Mouse (Mus musculus) left cerebral cortex, adult 9 months (tissue): ENCODE results near the gene Maz.

Source experiments
- DNase-seq, 2 experiments: peaks; one replicate each; pipeline ENCODE4 v3.0.0; 2022; ENCODE audit warnings: low spot score in 2 of 2

Maz gene

DNA sequence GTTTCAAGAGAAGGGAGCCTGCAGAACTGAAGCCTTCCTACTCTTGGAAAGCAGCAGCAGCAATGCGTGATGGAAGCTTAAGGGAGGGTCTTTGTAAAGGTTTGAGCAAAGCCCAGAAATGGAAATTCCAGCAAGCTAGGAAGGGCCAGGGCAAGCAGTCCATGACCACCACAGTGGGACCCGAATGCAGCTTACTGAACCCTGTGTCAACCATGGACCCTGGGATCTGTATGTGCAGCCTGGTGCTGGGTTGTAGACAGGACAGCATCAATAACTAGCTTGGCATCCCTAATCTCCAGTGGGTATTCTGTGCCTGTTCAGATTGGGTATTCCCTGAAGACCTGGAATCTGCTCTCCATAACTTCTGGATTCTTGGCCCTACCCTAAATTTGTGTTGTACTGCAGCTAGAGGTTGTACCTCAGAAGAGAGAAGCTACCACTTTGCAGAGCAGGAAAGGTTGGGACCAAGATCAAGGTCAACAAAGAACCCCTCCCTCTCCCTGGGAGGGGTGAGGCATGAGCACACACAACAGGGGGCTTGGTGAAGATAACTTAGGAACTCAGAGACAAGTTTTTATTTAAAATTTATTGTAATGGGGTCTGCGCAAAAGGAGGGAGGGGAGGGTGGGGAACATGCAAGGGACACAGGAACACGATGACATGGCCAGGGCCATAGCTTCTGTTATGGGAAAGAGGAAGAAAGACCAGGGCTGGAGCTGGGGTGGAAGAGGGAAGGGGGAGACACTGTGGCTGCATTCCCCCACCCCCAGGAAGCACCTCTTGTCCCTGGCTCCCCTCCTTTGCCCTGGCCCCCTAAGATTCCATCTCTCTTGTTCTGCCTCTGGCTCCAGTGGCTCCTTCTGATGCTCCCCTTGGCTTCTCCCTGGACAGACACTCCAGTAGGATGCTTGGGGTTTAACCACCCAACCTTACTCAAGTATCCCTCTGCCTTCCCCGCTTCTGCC, 5.0 kb downstream of the Maz start:
- no peak for DNase-seq

- peak in 1 of 2 experiments; percentile 74 for DNase-seq
Measured at GRCm38 (mm10) chr7:127020901-127021562, 5.8 kb downstream of the Maz start, which contains the start of the genes Gm42742 and Prrt2. TSS of gene Gm42742 (minus strand) at chr7:127021097. TSS of gene Prrt2 (minus strand) at chr7:127021211.

GRCm38 (mm10) chr7:127020491-127020890, 6.3 kb downstream of the Maz start:
- no peak for DNase-seq

- no peak for DNase-seq
Measured at GRCm38 (mm10) chr7:127020031-127020430, 6.8 kb downstream of the Maz start.

- no peak for DNase-seq
Measured at GRCm38 (mm10) chr7:127019306-127019960, 7.4 kb downstream of the Maz start.

DNA sequence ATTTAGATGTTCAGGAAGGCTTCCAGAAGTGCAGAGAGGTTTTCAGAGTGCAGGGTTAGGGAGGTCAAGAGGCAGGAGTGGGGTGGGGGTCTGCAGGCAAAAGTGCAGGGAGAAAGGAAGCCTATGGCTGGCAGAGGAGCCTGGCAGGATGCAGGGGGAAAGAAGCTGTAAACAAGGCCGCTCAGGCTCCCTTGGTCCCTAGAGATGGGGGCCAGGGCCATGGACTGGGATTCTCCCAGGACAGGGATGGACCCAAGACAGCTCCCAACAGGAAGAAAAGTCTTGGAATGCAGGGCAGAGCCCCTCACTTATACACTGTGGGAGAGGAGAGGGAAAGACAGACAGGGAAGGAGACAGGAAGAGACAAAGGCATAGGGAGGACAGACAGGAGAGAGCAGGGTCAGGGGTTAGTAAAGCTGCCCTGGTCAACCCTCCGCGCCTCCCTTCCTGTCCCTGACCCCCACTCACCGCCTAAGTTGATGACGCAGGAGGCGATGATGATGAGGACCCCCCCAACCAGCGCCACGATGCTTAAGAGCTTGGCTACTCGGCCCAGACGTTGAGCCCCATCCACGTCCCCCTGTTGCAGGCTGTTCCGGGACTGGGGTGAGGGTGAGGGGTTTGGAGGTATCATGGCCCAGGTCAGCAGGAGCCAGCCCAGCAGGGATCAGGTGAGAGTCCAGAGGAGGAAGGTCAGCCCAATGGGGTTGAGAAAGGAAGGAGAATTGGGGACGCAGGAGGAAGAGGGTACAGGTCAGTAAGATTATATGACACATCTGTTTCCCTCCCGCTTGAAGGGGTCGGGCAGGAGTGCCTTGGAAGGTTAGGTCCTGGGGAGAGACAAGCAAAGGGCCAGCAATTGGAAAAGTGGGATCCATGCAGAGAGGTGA, 8.2 kb downstream of the Maz start:
- no peak for DNase-seq

DNA sequence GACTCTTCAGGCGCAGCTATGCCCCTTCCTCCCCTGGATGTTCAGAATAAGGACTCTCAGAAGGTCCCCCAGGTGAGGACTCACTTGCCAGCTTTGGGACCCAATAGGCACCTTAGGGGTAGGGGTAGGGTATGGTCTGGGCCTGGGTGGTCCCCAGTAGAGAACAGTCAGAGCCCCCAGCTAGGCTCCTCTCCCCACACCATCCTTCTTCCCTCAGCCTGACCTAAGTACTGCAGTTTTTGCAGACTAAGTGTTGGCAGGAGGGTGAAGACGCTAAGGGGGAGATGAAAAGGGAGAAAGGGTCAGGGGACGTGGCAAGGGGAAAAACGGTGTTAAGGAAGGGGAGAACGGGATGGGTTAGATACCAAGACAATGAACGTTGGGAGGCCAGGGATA, 8.9 kb downstream of the Maz start:
- DNase-seq = no peak

GRCm38 (mm10) chr7:127016971-127017949, 9.6 kb downstream of the Maz start, which contains the start of gene Pagr1a:
TSS of gene Pagr1a (minus strand) at chr7:127017352.
- peak; percentile 93 to 98 for DNase-seq

- peak in 1 of 2 experiments; percentile 66 for DNase-seq
Measured at GRCm38 (mm10) chr7:127016486-127016938, 10.3 kb downstream of the Maz start.

GRCm38 (mm10) chr7:127016481-127016485, 10.6 kb downstream of the Maz start, which contains the start of gene Pagr1b:
TSS of gene Pagr1b (minus strand) at chr7:127016484.
- no peak for DNase-seq

DNA sequence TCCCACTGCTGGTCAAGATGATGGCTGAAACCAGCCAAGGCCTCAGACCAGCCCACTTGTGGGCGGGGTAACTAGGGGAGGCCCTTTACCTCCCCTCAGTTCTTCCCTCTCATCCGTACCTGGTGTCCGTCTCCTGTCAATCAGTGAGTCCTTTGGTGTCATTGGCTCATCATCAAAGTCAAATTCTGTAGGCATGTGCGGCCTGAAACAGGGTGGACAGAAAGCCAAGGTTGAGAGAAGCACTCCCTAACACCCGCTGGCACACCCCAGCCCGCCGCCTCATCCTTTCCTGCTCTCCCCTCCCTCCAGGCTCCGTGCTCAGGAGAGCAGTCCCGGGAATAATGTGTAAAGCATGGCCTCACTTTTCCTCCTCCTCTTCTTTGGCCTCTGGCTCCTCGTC, 10.8 kb downstream of the Maz start:
- no peak for DNase-seq

GRCm38 (mm10) chr7:127014993-127015392, 11.8 kb downstream of the Maz start:
- no peak for DNase-seq

DNA sequence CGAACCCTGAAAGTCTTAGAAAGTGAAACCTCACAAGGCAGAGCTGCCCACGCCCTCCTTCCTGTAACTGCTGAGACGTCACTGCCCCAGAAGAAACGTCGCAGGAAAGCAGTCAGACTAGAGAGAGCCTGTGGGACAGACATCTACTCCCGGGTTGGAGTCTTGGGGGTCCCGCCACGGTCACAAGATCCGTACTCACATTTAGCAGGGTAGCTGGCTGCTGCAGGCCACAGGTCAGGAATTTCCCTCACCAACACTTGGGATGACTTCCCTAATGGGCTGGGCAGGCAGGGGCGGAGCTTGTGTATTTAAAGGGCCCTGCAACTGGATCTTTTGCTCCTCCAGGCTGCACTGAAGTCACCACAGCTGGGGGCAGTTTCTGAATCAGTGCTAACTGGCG, 12.5 kb downstream of the Maz start, which contains the start of gene Mvp:
Gene Mvp, minus strand, starts transcription at position 302 of the 400 bp plus-strand sequence.
- no peak for DNase-seq

- no peak for DNase-seq
Measured at GRCm38 (mm10) chr7:127013385-127013784, 13.5 kb downstream of the Maz start.

- DNase-seq = no peak
Measured at GRCm38 (mm10) chr7:127012845-127013244, 14.0 kb downstream of the Maz start.

GRCm38 (mm10) chr7:127012374-127012773, 14.5 kb downstream of the Maz start:
- DNase-seq = no peak

- no peak for DNase-seq
Measured at GRCm38 (mm10) chr7:127011717-127012116, 15.1 kb downstream of the Maz start.

GRCm38 (mm10) chr7:127011051-127011450, 15.8 kb downstream of the Maz start:
- DNase-seq = no peak

GRCm38 (mm10) chr7:127009307-127010085, 17.3 kb downstream of the Maz start:
- no peak for DNase-seq
